8 mouse cellular contexts compared by ENCODE assay signal in genomic region chr3:108885686-108886530, GRCm38 (mm10). TPM values are rescaled to one million over a fixed set of nuclear protein-coding genes. Genes with fewer than 3 reads are reported as not detected.
DNase-seq lines count a peak whose midpoint lies in the region; ATAC-seq lines count a peak whose summit lies in the region.

No protein-coding gene starts in this region.

- H3K4me1 ChIP-seq in hindbrain, embryonic 13.5 days (replicated peaks), result peaks cover 26% of the 10 kb centered on the region

- peak overlapping the region; percentile 52; the same call in 1 of the 2 replicates for H3K27ac ChIP-seq in hindbrain, embryonic 13.5 days

- H3K4me3 ChIP-seq in hindbrain, embryonic 13.5 days, result no peak overlapping the region

- no peak overlapping the region for H3K9ac ChIP-seq in hindbrain, embryonic 13.5 days

- H3K9me3 ChIP-seq in hindbrain, embryonic 13.5 days, result no peaks in the 10 kb centered on the region

- no peaks in the 10 kb centered on the region for H3K27me3 ChIP-seq in hindbrain, embryonic 13.5 days

- DNase-seq in 3T3-L1 (ENCODE audit: low read depth, low spot score), result peak; percentile 33
- peak; percentile 46 for DNase-seq in embryo, embryonic 11 days
- DNase-seq in adrenal gland, postnatal 10 days, result no peak
- DNase-seq in cerebellum, adult 9-11 months, result no peak
- DNase-seq in layer of hippocampus, adult 9-11 months, result no peak

- no peak overlapping the region for H3K4me2 ChIP-seq in hindbrain, embryonic 13.5 days

- no peaks in the 10 kb centered on the region for H3K36me3 ChIP-seq in hindbrain, embryonic 13.5 days

- peak; percentile 40; the same call in 1 of the 2 replicates for ATAC-seq in hindbrain, embryonic 13.5 days (ENCODE audit: low FRiP score)
- peak; percentile 55 for ATAC-seq in megakaryocyte-erythroid progenitor cell, adult 5-6 weeks (replicated peaks; ENCODE audit: low FRiP score, low TSS enrichment, poor library complexity, severe bottlenecking)
- ATAC-seq in erythroid progenitor cell, adult 5-6 weeks (replicated peaks; ENCODE audit: low FRiP score, poor library complexity, severe bottlenecking), result no peak

- 42% methylated on average over 9 of the region's 9 CpGs for WGBS in hindbrain, embryonic 13.5 days

RNA-seq across cellular contexts. Expression of gene Fndc7, which starts 3.9 kb away (rescaled TPM):
- polyA plus RNA-seq in hindbrain, embryonic 13.5 days (2015; fragmentation: Nextera tagmentation; extraction: Ambion mirVana), result 0.09 TPM in 1 of 2 replicates, not detected in the other
- total RNA-seq in megakaryocyte-erythroid progenitor cell, adult 5-6 weeks (2014; fragmentation: Nextera tagmentation), result not detected in 2 replicates
- not detected in 2 replicates for total RNA-seq in megakaryocyte-erythroid progenitor cell, adult 5-6 weeks (2017)
- total RNA-seq in adrenal gland, postnatal 10 days (2021), result 1 to 10 TPM in 1 of 2 experiments, under 1 TPM in 1; 0.39 to 1.4 TPM
- not detected in 2 replicates for total RNA-seq in erythroid progenitor cell, adult 5-6 weeks (2015; ENCODE audit: low replicate concordance)
- not detected in 2 replicates for total RNA-seq in erythroid progenitor cell, adult 5-6 weeks (2017; ENCODE audit: low replicate concordance)

RNA-seq across cellular contexts. Expression of gene Prpf38b, which starts 25.6 kb away (rescaled TPM):
- polyA plus RNA-seq in hindbrain, embryonic 13.5 days (2015; fragmentation: Nextera tagmentation; extraction: Ambion mirVana), result 67.6 and 70.4 TPM in 2 replicates
- total RNA-seq in megakaryocyte-erythroid progenitor cell, adult 5-6 weeks (2014; fragmentation: Nextera tagmentation), result 138 and 220 TPM in 2 replicates
- 307 and 371 TPM in 2 replicates for total RNA-seq in megakaryocyte-erythroid progenitor cell, adult 5-6 weeks (2017)
- 10 to 100 TPM; 52.8 to 65.7 TPM for total RNA-seq in adrenal gland, postnatal 10 days (2021)
- 106 and 128 TPM in 2 replicates for total RNA-seq in erythroid progenitor cell, adult 5-6 weeks (2015; ENCODE audit: low replicate concordance)
- total RNA-seq in erythroid progenitor cell, adult 5-6 weeks (2017; ENCODE audit: low replicate concordance), result 197 and 285 TPM in 2 replicates

RNA-seq across cellular contexts. Expression of gene Stxbp3, which starts 45.6 kb away (rescaled TPM):
- 15.5 and 16.7 TPM in 2 replicates for polyA plus RNA-seq in hindbrain, embryonic 13.5 days (2015; fragmentation: Nextera tagmentation; extraction: Ambion mirVana)
- total RNA-seq in megakaryocyte-erythroid progenitor cell, adult 5-6 weeks (2014; fragmentation: Nextera tagmentation), result 46.7 and 47.5 TPM in 2 replicates
- total RNA-seq in megakaryocyte-erythroid progenitor cell, adult 5-6 weeks (2017), result 56.6 and 61.3 TPM in 2 replicates
- total RNA-seq in adrenal gland, postnatal 10 days (2021), result 10 to 100 TPM; 40.2 to 46.6 TPM
- 32.8 and 49.9 TPM in 2 replicates for total RNA-seq in erythroid progenitor cell, adult 5-6 weeks (2015; ENCODE audit: low replicate concordance)
- total RNA-seq in erythroid progenitor cell, adult 5-6 weeks (2017; ENCODE audit: low replicate concordance), result 33.5 and 51.2 TPM in 2 replicates

RNA-seq across cellular contexts. Expression of gene Henmt1, which starts 53.8 kb away (rescaled TPM):
- polyA plus RNA-seq in hindbrain, embryonic 13.5 days (2015; fragmentation: Nextera tagmentation; extraction: Ambion mirVana), result 1.4 and 2.4 TPM in 2 replicates
- not detected in 2 replicates for total RNA-seq in megakaryocyte-erythroid progenitor cell, adult 5-6 weeks (2014; fragmentation: Nextera tagmentation)
- not detected in 2 replicates for total RNA-seq in megakaryocyte-erythroid progenitor cell, adult 5-6 weeks (2017)
- not detected for total RNA-seq in adrenal gland, postnatal 10 days (2021)
- total RNA-seq in erythroid progenitor cell, adult 5-6 weeks (2015; ENCODE audit: low replicate concordance), result not detected in 2 replicates
- not detected in 2 replicates for total RNA-seq in erythroid progenitor cell, adult 5-6 weeks (2017; ENCODE audit: low replicate concordance)

RNA-seq across cellular contexts. Expression of gene Gm9857, which starts 54.3 kb away (rescaled TPM):
- not detected in 2 replicates for polyA plus RNA-seq in hindbrain, embryonic 13.5 days (2015; fragmentation: Nextera tagmentation; extraction: Ambion mirVana)
- total RNA-seq in megakaryocyte-erythroid progenitor cell, adult 5-6 weeks (2014; fragmentation: Nextera tagmentation), result not detected in 2 replicates
- total RNA-seq in megakaryocyte-erythroid progenitor cell, adult 5-6 weeks (2017), result not detected in 2 replicates
- not detected for total RNA-seq in adrenal gland, postnatal 10 days (2021)
- not detected in 2 replicates for total RNA-seq in erythroid progenitor cell, adult 5-6 weeks (2015; ENCODE audit: low replicate concordance)
- total RNA-seq in erythroid progenitor cell, adult 5-6 weeks (2017; ENCODE audit: low replicate concordance), result not detected in 2 replicates

Comparison
In these comparisons a context has a peak if more than half of its experiments do, and no peak if none do; other contexts are left out.
1. DNase-seq: peak in 3T3-L1 (single experiment) and embryo, embryonic 11 days (single experiment); none in adrenal gland, postnatal 10 days (single experiment), cerebellum, adult 9-11 months (single experiment) and layer of hippocampus, adult 9-11 months (single experiment).